7 mouse cellular contexts compared by ENCODE assay signal in genomic region chr15:25713587-25714361, GRCm38 (mm10).
DNase-seq lines count a peak whose midpoint lies in the region; ATAC-seq lines count a peak whose summit lies in the region.

No protein-coding gene starts in this region.

- peak; percentile 41 for DNase-seq in Muller cell, postnatal 12 days (ENCODE audit: inconsistent ontology term)
- peak; percentile 85 to 88 for DNase-seq in cerebellum, adult 18-20 months
- peak; percentile 51 to 59 for DNase-seq in left cerebral cortex, postnatal 25 days (ENCODE audit: low spot score in 2 of 2)
- DNase-seq in right cerebral cortex, adult 2 months (ENCODE audit: low spot score in 2 of 2), result peak; percentile 50 to 51
- DNase-seq in lung, postnatal 14 days, result no peak
- DNase-seq in heart, postnatal 4 days, result no peak

- intact Hi-C loops in left cerebral cortex, postnatal 25 days (cut with DNase I), result no loop called here

- peak overlapping the region; percentile 56 for H3K9ac ChIP-seq in hindbrain, embryonic 16.5 days (ENCODE audit: low read depth, low read length)

- peak overlapping the region; percentile 39 for H3K4me3 ChIP-seq in hindbrain, embryonic 16.5 days (ENCODE audit: low read length)

- H3K27ac ChIP-seq in hindbrain, embryonic 16.5 days (ENCODE audit: low read depth, low read length), result peak overlapping the region; percentile 69; the same call in 1 of the 2 replicates

- WGBS in hindbrain, embryonic 16.5 days, result 39% methylated on average over 38 of the region's 38 CpGs

- H3K4me1 ChIP-seq in hindbrain, embryonic 16.5 days (ENCODE audit: control insufficient read depth, insufficient read depth, low read depth, low read length), result peaks cover 19% of the 10 kb centered on the region

- no peaks in the 10 kb centered on the region for H3K36me3 ChIP-seq in hindbrain, embryonic 16.5 days (ENCODE audit: control insufficient read depth, insufficient read depth, low read length)

- no peaks in the 10 kb centered on the region for H3K9me3 ChIP-seq in hindbrain, embryonic 16.5 days (ENCODE audit: control insufficient read depth, low read length)

- H3K4me2 ChIP-seq in hindbrain, embryonic 16.5 days (ENCODE audit: low read length), result peak overlapping the region; percentile 60

- ATAC-seq in hindbrain, embryonic 16.5 days, result peak; percentile 84

- no peaks in the 10 kb centered on the region for H3K27me3 ChIP-seq in hindbrain, embryonic 16.5 days (replicated peaks; ENCODE audit: control insufficient read depth, insufficient read depth, low read length)

Comparison
In these comparisons a context has a peak if more than half of its experiments do, and no peak if none do; other contexts are left out.
1. DNase-seq: peak in Muller cell, postnatal 12 days (single experiment), cerebellum, adult 18-20 months (2 of 2), left cerebral cortex, postnatal 25 days (2 of 2) and right cerebral cortex, adult 2 months (2 of 2); none in lung, postnatal 14 days (single experiment) and heart, postnatal 4 days (single experiment).